Mouse (Mus musculus): Measurements from ENCODE around the gene Med15. TPM values are rescaled to one million over a fixed set of nuclear protein-coding genes. Genes with fewer than 3 reads are reported as not detected.

Med15 gene
- polyA plus RNA-seq, 1 experiment from 2014 or later: 41.7 TPM

DNA sequence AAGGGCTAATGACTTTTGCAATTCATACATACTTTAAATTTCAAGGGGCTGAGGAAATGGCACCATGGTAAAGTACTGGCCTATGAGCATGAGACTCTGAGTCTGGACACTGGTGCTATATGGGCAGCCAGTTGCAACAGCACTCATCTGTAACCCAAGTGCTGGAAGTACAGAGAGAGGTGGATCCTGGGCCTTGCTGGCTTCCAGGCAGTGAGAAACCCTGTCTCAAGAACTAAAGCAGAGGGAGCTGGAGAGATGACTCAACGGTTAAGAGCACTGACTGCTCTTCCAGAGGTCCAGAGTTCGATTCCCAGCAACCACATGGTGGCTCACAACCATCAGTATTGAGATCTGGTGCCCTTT, 31.7 kb downstream of the Med15 start:
- Histone ChIP-seq H3K9ac (no peak overlapping the region), H3K36me3 (peaks cover 29% of the 10 kb centered on the region), H3K4me2 (no peak overlapping the region), H3K4me3 (no peak overlapping the region), H3K4me1 (no peaks in the 10 kb centered on the region), H3K27ac (no peak overlapping the region), H3K9me3 (no peaks in the 10 kb centered on the region), H3K27me3 (no peaks in the 10 kb centered on the region)
- no peak for ATAC-seq (ENCODE audit: borderline replicate concordance, extremely low read depth, low FRiP score, low TSS enrichment)
- WGBS: 85% methylated on average over 2 of the region's 2 CpGs

GRCm38 (mm10) chr16:17700386-17701042, 32.2 kb downstream of the Med15 start:
- Histone ChIP-seq H3K9ac (no peak overlapping the region), H3K4me3 (no peak overlapping the region), H3K9me3 (no peaks in the 10 kb centered on the region), H3K36me3 (peaks cover 32% of the 10 kb centered on the region), H3K4me1 (no peaks in the 10 kb centered on the region), H3K4me2 (no peak overlapping the region), H3K27me3 (no peaks in the 10 kb centered on the region), H3K27ac (no peak overlapping the region)
- ATAC-seq (ENCODE audit: borderline replicate concordance, extremely low read depth, low FRiP score, low TSS enrichment): no peak
- 79% methylated on average over 3 of the region's 3 CpGs for WGBS

GRCm38 (mm10) chr16:17694860-17695259, 37.8 kb downstream of the Med15 start:
- no peak overlapping the region for H3K9ac ChIP-seq
- no peaks in the 10 kb centered on the region for H3K4me1 ChIP-seq
- H3K9me3 ChIP-seq: no peaks in the 10 kb centered on the region
- peaks cover 29% of the 10 kb centered on the region for H3K36me3 ChIP-seq
- WGBS: 89% methylated on average over 3 of the region's 3 CpGs
- no peak for ATAC-seq (ENCODE audit: borderline replicate concordance, extremely low read depth, low FRiP score, low TSS enrichment)
- H3K27ac ChIP-seq: no peak overlapping the region
- H3K4me3 ChIP-seq: no peak overlapping the region
- no peaks in the 10 kb centered on the region for H3K27me3 ChIP-seq
- no peak overlapping the region for H3K4me2 ChIP-seq

GRCm38 (mm10) chr16:17669886-17670285, 62.8 kb downstream of the Med15 start:
- Histone ChIP-seq H3K27ac (no peak overlapping the region), H3K36me3 (peaks cover 52% of the 10 kb centered on the region), H3K4me2 (no peak overlapping the region), H3K4me3 (no peak overlapping the region), H3K4me1 (no peaks in the 10 kb centered on the region), H3K9me3 (no peaks in the 10 kb centered on the region), H3K9ac (no peak overlapping the region), H3K27me3 (no peaks in the 10 kb centered on the region)
- ATAC-seq (ENCODE audit: borderline replicate concordance, extremely low read depth, low FRiP score, low TSS enrichment): no peak

DNA sequence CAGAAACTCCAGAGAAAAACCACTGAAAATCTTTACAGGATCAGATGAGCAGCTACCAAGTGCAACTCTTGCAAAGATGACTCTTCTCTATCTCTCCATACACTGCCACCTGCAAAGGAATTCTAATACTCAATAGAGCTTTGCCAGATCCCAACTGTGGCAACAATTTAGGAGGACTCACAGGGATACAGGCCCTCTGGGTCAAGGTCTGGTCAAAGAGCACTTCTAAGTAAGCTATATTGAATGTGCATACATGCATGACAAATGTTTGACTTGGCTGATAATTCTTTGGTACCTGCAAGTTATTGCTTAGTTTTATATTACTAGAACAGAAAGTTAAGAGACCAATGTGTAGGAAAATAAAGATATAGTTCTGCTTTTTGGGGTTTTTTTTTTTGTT, 67.1 kb downstream of the Med15 start:
- Histone ChIP-seq H3K9me3 (no peaks in the 10 kb centered on the region), H3K9ac (no peak overlapping the region), H3K27ac (no peak overlapping the region), H3K27me3 (no peaks in the 10 kb centered on the region), H3K36me3 (peaks cover 50% of the 10 kb centered on the region), H3K4me2 (no peak overlapping the region), H3K4me3 (no peak overlapping the region), H3K4me1 (no peaks in the 10 kb centered on the region)
- no peak for ATAC-seq (ENCODE audit: borderline replicate concordance, extremely low read depth, low FRiP score, low TSS enrichment)

GRCm38 (mm10) chr16:17656212-17656871, 76.3 kb downstream of the Med15 start:
- peaks cover 68% of the 10 kb centered on the region for H3K36me3 ChIP-seq
- H3K9ac ChIP-seq: no peak overlapping the region

GRCm38 (mm10) chr16:17654188-17654795, 78.4 kb downstream of the Med15 start:
- Histone ChIP-seq H3K36me3 (peaks cover 66% of the 10 kb centered on the region), H3K27me3 (no peaks in the 10 kb centered on the region), H3K27ac (no peak overlapping the region), H3K4me2 (no peak overlapping the region), H3K9me3 (no peaks in the 10 kb centered on the region), H3K4me1 (no peaks in the 10 kb centered on the region), H3K9ac (no peak overlapping the region), H3K4me3 (no peak overlapping the region)
- ATAC-seq (ENCODE audit: borderline replicate concordance, extremely low read depth, low FRiP score, low TSS enrichment): no peak
- 87% methylated on average over 4 of the region's 4 CpGs for WGBS

More at GRCm38 (mm10) chr16:17656212-17656871, 76.3 kb downstream of the Med15 start:
- 66% methylated on average over 5 of the region's 5 CpGs for WGBS
- no peak for ATAC-seq (ENCODE audit: borderline replicate concordance, extremely low read depth, low FRiP score, low TSS enrichment)
- Histone ChIP-seq H3K27ac (no peak overlapping the region), H3K4me3 (no peak overlapping the region), H3K4me1 (no peaks in the 10 kb centered on the region), H3K9me3 (no peaks in the 10 kb centered on the region), H3K4me2 (no peak overlapping the region), H3K27me3 (no peaks in the 10 kb centered on the region)

DNA sequence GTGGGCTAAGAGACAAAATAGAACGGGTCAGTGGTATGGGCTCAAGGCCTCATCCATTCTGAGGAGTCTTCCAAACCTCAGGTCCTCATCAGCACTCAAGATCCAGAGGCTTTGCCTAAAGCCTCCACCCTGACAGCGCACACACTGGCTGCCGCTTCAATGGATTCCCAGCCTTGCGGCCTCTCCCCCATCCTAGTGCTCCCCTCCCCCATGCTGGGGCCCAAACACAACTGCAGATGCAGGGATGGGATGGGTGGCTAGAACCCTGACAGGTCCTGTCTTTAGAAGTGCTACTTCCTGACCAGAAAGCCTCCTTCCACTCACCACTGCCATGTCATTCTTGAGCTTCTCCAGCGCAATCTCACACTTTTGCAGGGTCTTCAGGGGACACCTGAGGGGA, 79.1 kb downstream of the Med15 start:
- H3K9ac ChIP-seq: no peak overlapping the region
- ATAC-seq (ENCODE audit: borderline replicate concordance, extremely low read depth, low FRiP score, low TSS enrichment): no peak
- no peak overlapping the region for H3K4me3 ChIP-seq
- no peaks in the 10 kb centered on the region for H3K9me3 ChIP-seq
- H3K27me3 ChIP-seq: no peaks in the 10 kb centered on the region
- 87% methylated on average over 5 of the region's 5 CpGs for WGBS
- H3K36me3 ChIP-seq: peaks cover 66% of the 10 kb centered on the region
- no peaks in the 10 kb centered on the region for H3K4me1 ChIP-seq
- H3K27ac ChIP-seq: no peak overlapping the region
- no peak overlapping the region for H3K4me2 ChIP-seq

DNA sequence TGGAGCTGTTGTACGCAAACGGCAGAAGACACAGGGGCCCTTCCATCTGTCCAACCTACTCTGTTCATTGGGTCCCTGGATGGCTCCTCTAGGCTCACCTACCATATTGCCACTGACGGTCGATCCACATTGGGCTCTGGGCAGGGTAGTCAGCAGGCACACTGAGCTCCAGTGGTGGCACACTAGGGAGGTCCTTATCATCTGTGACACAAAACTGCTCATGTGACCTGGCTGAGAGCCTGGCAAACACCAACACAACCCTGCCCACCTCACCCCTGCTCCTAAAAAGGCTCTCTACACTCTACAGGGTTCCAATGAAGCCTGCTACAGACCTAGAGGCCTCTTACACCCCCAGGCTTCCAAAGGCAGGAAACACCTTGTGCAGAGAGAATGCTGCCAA, 80.1 kb downstream of the Med15 start:
- Histone ChIP-seq H3K4me3 (no peak overlapping the region), H3K27me3 (no peaks in the 10 kb centered on the region), H3K4me1 (no peaks in the 10 kb centered on the region), H3K4me2 (no peak overlapping the region), H3K36me3 (peaks cover 59% of the 10 kb centered on the region), H3K9me3 (no peaks in the 10 kb centered on the region), H3K9ac (no peak overlapping the region), H3K27ac (no peak overlapping the region)
- no peak for ATAC-seq (ENCODE audit: borderline replicate concordance, extremely low read depth, low FRiP score, low TSS enrichment)
- WGBS: 88% methylated on average over 4 of the region's 4 CpGs

GRCm38 (mm10) chr16:17650711-17651110, 82.0 kb downstream of the Med15 start:
- Histone ChIP-seq H3K4me3 (no peak overlapping the region), H3K27me3 (no peaks in the 10 kb centered on the region), H3K4me2 (no peak overlapping the region), H3K27ac (no peak overlapping the region), H3K9ac (no peak overlapping the region), H3K9me3 (no peaks in the 10 kb centered on the region), H3K36me3 (peaks cover 52% of the 10 kb centered on the region), H3K4me1 (peaks cover 15% of the 10 kb centered on the region)
- ATAC-seq (ENCODE audit: borderline replicate concordance, extremely low read depth, low FRiP score, low TSS enrichment): no peak
- WGBS: 100% methylated on average over 1 of the region's 1 CpGs

DNA sequence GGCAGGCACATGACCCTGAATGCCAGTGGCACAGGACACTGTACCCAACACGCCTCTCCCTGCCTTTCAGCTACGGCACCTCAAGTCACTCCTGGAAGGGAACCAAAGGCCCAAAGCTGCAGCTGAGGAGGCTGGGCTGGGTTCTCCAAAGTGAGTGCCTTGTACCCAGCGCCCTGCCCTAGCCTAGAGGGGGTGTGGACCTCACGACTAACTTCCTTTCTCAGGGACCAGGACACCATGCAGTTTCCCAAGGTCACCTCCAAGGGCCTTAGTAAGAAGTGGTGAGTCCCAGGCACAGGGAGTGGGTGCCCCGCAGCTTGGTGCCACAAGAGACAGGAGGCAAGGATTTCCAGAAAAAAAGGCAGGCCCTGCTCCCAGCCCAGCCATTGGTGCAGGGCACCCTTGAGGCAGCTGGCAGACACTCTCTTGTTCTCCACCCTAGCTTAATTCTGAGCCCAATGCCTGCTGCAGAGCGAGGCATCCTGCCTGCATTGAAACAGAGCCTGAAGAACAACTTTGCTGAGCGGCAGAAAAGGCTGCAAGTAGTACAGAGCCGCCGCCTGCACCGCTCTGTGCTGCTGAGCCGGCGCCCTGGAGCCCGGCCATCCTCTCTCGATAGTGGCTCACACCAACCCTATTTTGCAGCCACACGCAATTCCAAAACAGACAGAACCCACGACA, 82.6 kb downstream of the Med15 start:
- peaks cover 15% of the 10 kb centered on the region for H3K4me1 ChIP-seq
- no peak for ATAC-seq (ENCODE audit: borderline replicate concordance, extremely low read depth, low FRiP score, low TSS enrichment)
- no peak overlapping the region for H3K4me3 ChIP-seq
- H3K36me3 ChIP-seq: peaks cover 47% of the 10 kb centered on the region
- H3K27me3 ChIP-seq: no peaks in the 10 kb centered on the region
- H3K27ac ChIP-seq: no peak overlapping the region
- WGBS: 81% methylated on average over 16 of the region's 16 CpGs
- no peak overlapping the region for H3K4me2 ChIP-seq
- H3K9ac ChIP-seq: no peak overlapping the region
- no peaks in the 10 kb centered on the region for H3K9me3 ChIP-seq
